Mouse (Mus musculus) MEL (cell line): ENCODE measurements around the gene Ubiad1. TPM values are rescaled to one million over a fixed set of nuclear protein-coding genes. Genes with fewer than 3 reads are reported as not detected.

Source experiments
- DNase-seq: peaks from one replicate; pipeline ENCODE4 v3.0.0; 2011; ENCODE audit warnings: low read depth, low spot score
- H3K27ac ChIP-seq: 2 replicates; pipeline ENCODE4 v1.5.1; 2012; ENCODE audit warnings: low read depth, mild to moderate bottlenecking, control low read depth, low read length, moderate library complexity; ENCODE audit not compliant: control insufficient read depth
- H3K27me3 ChIP-seq, 2 experiments: fragments of 150-350 bp in 1 of 2; sonication (generic) in 1 of 2; 2 replicates each; pipeline ENCODE4 v1.6.1; 2012; ENCODE audit warnings: low read length in 2 of 2, mild to moderate bottlenecking in 2 of 2, improper control_type of control experiment in 1 of 2, moderate library complexity in 1 of 2; ENCODE audit not compliant: insufficient read depth in 2 of 2, control insufficient read depth in 1 of 2
- H3K36me3 ChIP-seq, 2 experiments: 2 replicates each; pipeline ENCODE4 v1.6.1; 2012 to 2014; ENCODE audit warnings: low read length in 2 of 2, improper control_type of control experiment in 1 of 2, inconsistent platforms in 1 of 2, mild to moderate bottlenecking in 1 of 2; ENCODE audit not compliant: insufficient read depth in 2 of 2, control insufficient read depth in 1 of 2
- H3K4me1 ChIP-seq, 2 experiments: fragments of 150-350 bp in 1 of 2; sonication (generic) in 1 of 2; 2 replicates each; pipeline ENCODE4 v1.6.1; 2012; ENCODE audit warnings: low read length in 2 of 2, improper control_type of control experiment in 1 of 2, mild to moderate bottlenecking in 1 of 2; ENCODE audit not compliant: insufficient read depth in 2 of 2, control insufficient read depth in 1 of 2
- H3K4me3 ChIP-seq, 2 experiments: fragments of 150-350 bp in 1 of 2; sonication (generic) in 1 of 2; 2 replicates each; pipeline ENCODE4 v1.5.1; 2012; ENCODE audit warnings: low read depth in 2 of 2, low read length in 2 of 2, mild to moderate bottlenecking in 2 of 2, moderate library complexity in 2 of 2, control low read depth in 1 of 2, improper control_type of control experiment in 1 of 2; ENCODE audit not compliant: control insufficient read depth in 1 of 2, insufficient read depth in 1 of 2
- H3K79me2 ChIP-seq: 2 replicates; pipeline ENCODE4 v1.6.1; 2012; ENCODE audit warnings: mild to moderate bottlenecking, low read length, moderate library complexity; ENCODE audit not compliant: control insufficient read depth, poor library complexity, insufficient read depth
- H3K9ac ChIP-seq: 2 replicates; pipeline ENCODE4 v1.6.1; 2012; ENCODE audit warnings: low read depth, mild to moderate bottlenecking, control low read depth, low read length, moderate library complexity; ENCODE audit not compliant: control insufficient read depth, poor library complexity, severe bottlenecking
- H3K9me3 ChIP-seq: fragments of 150-350 bp; sonication (generic); replicated peaks from 2 replicates; pipeline ENCODE4 v1.6.1; 2012; ENCODE audit warnings: mild to moderate bottlenecking, low read length, improper control_type of control experiment, moderate library complexity; ENCODE audit not compliant: insufficient read depth
- CHD2 ChIP-seq: IDR thresholded peaks from 2 replicates; pipeline ENCODE4 v1.6.1; 2011; ENCODE audit warnings: low read length, improper control_type of control experiment
- ELF1 ChIP-seq: IDR thresholded peaks from 2 replicates; pipeline ENCODE4 v1.6.1; 2014; ENCODE audit warnings: low read depth, mild to moderate bottlenecking, inconsistent platforms, low read length, improper control_type of control experiment, moderate library complexity
- EP300 ChIP-seq, 2 experiments: IDR thresholded peaks; 2 replicates each; pipeline ENCODE4 v1.6.1; 2011; ENCODE audit warnings: improper control_type of control experiment in 2 of 2, low read length in 2 of 2, low read depth in 1 of 2, mild to moderate bottlenecking in 1 of 2
- GATA1 ChIP-seq: IDR thresholded peaks from 2 replicates; pipeline ENCODE4 v1.6.1; 2011; ENCODE audit warnings: low read depth, low read length, improper control_type of control experiment
- HCFC1 ChIP-seq: IDR thresholded peaks from 2 replicates; pipeline ENCODE4 v1.6.1; 2012; ENCODE audit warnings: low read depth, mild to moderate bottlenecking, inconsistent platforms, low read length, improper control_type of control experiment, moderate library complexity
- KAT2A ChIP-seq: conservative IDR thresholded peaks from 2 replicates; pipeline ENCODE4 v1.6.1; 2012; ENCODE audit warnings: low read depth, low read length, improper control_type of control experiment, inconsistent platforms
- MAFK ChIP-seq: IDR thresholded peaks from 2 replicates; pipeline ENCODE4 v1.6.1; 2011; ENCODE audit warnings: low read depth, mild to moderate bottlenecking, low read length, improper control_type of control experiment, borderline replicate concordance
- MAX ChIP-seq: IDR thresholded peaks from 2 replicates; pipeline ENCODE4 v1.6.1; 2011; ENCODE audit warnings: low read length, improper control_type of control experiment
- MAZ ChIP-seq: IDR thresholded peaks from 2 replicates; pipeline ENCODE4 v1.6.1; 2012; ENCODE audit warnings: low read depth, mild to moderate bottlenecking, inconsistent platforms, low read length, improper control_type of control experiment
- MXI1 ChIP-seq: IDR thresholded peaks from 2 replicates; pipeline ENCODE4 v1.6.1; 2011; ENCODE audit warnings: mild to moderate bottlenecking, low read depth, low read length, improper control_type of control experiment
- MYC ChIP-seq: IDR thresholded peaks from 2 replicates; pipeline ENCODE4 v1.6.1; 2011; ENCODE audit warnings: low read depth, mild to moderate bottlenecking, low read length, improper control_type of control experiment, moderate library complexity
- NELFE ChIP-seq: IDR thresholded peaks from 2 replicates; pipeline ENCODE4 v1.6.1; 2011; ENCODE audit warnings: low read depth, low read length, improper control_type of control experiment
- POLR2A ChIP-seq, 2 experiments: IDR thresholded peaks; 2 replicates each; pipeline ENCODE4 v1.6.1; 2011 to 2012; ENCODE audit warnings: low read length in 2 of 2, mild to moderate bottlenecking in 2 of 2, control low read depth in 1 of 2, improper control_type of control experiment in 1 of 2, low read depth in 1 of 2, moderate library complexity in 1 of 2; ENCODE audit not compliant: control insufficient read depth in 1 of 2, insufficient read depth in 1 of 2, poor library complexity in 1 of 2
- POLR2AphosphoS2 ChIP-seq: IDR thresholded peaks from 2 replicates; pipeline ENCODE4 v1.6.1; 2011; ENCODE audit warnings: low read length, improper control_type of control experiment
- RCOR1 ChIP-seq: IDR thresholded peaks from 2 replicates; pipeline ENCODE4 v1.6.1; 2012; ENCODE audit warnings: low read depth, mild to moderate bottlenecking, inconsistent platforms, low read length, improper control_type of control experiment
- SIN3A ChIP-seq: IDR thresholded peaks from 2 replicates; pipeline ENCODE4 v1.6.1; 2012; ENCODE audit warnings: low read length, improper control_type of control experiment, inconsistent platforms
- SMC3 ChIP-seq: IDR thresholded peaks from 2 replicates; pipeline ENCODE4 v1.6.1; 2011; ENCODE audit warnings: low read depth, low read length, improper control_type of control experiment
- TAL1 ChIP-seq: IDR thresholded peaks from 2 replicates; pipeline ENCODE4 v1.6.1; 2012; ENCODE audit warnings: mild to moderate bottlenecking, inconsistent platforms, low read length, moderate library complexity, mixed read lengths
- TBP ChIP-seq: IDR thresholded peaks from 2 replicates; pipeline ENCODE4 v1.8.0; 2011; ENCODE audit warnings: low read depth, low read length, improper control_type of control experiment
- USF2 ChIP-seq, 2 experiments: IDR thresholded peaks; 2 replicates each; pipeline ENCODE4 v1.6.1; 2011 to 2012; ENCODE audit warnings: improper control_type of control experiment in 2 of 2, low read length in 2 of 2, borderline replicate concordance in 1 of 2, inconsistent platforms in 1 of 2, low read depth in 1 of 2, mild to moderate bottlenecking in 1 of 2; ENCODE audit not compliant: insufficient read depth in 1 of 2
- ZC3H11A ChIP-seq: IDR thresholded peaks from 2 replicates; pipeline ENCODE4 v1.6.1; 2012; ENCODE audit warnings: low read depth, mild to moderate bottlenecking, inconsistent platforms, low read length, improper control_type of control experiment
- ZKSCAN1 ChIP-seq: IDR thresholded peaks from 2 replicates; pipeline ENCODE4 v1.6.1; 2012; ENCODE audit warnings: low read depth, mild to moderate bottlenecking, inconsistent platforms, low read length, improper control_type of control experiment, moderate library complexity
- ZMIZ1 ChIP-seq: IDR thresholded peaks from 2 replicates; pipeline ENCODE4 v1.6.1; 2012; ENCODE audit warnings: low read depth, mild to moderate bottlenecking, inconsistent platforms, low read length, improper control_type of control experiment, moderate library complexity
- ZNF384 ChIP-seq: IDR thresholded peaks from 2 replicates; pipeline ENCODE4 v1.6.1; 2012; ENCODE audit warnings: low read depth, mild to moderate bottlenecking, inconsistent platforms, low read length, improper control_type of control experiment
- polyA plus RNA-seq, 2 experiments: library from polyadenylated mRNA; stranded (reverse) in 1 of 2; unstranded in 1 of 2; fragments of >175 nt in 1 of 2; fragments of >200 nt in 1 of 2; gene quantifications; 2 replicates each; pipeline versions ENCODE4 v1.2.1 to v1.2.4; 2012; ENCODE audit warnings: low replicate concordance in 2 of 2, low read depth in 1 of 2; ENCODE audit not compliant: insufficient read length in 2 of 2, insufficient read depth in 1 of 2, missing spikeins in 1 of 2
- total RNA-seq: library from RNA; depleted of rRNA; stranded (reverse); fragments of 300-350 nt; gene quantifications from 2 replicates; pipeline ENCODE4 v1.2.3, GENCODE M21; 2012

Ubiad1 gene
- total and polyA plus RNA-seq, 3 experiments, result 19.4 to 24.3 TPM; not detected in 1

- Histone ChIP-seq H3K79me2 (no peaks in the 10 kb centered on the region; the same call in 1 of the 2 replicates), H3K4me3 (no peak overlapping the region), H3K36me3 (peaks cover 0 to 2% of the 10 kb centered on the region in 2 experiments; a peak in 1 of 4 replicates), H3K27ac (no peak overlapping the region), H3K27me3 (no peaks in the 10 kb centered on the region), H3K9me3 (no peaks in the 10 kb centered on the region), H3K9ac (no peak overlapping the region), H3K4me1 (no peaks in the 10 kb centered on the region; a peak in 1 of 4 replicates)
- no peak for DNase-seq
- TF ChIP-seq POLR2A (IDR thresholded peaks at IDR 0.05; ENCODE audit: control insufficient read depth in 1 of 2, insufficient read depth in 1 of 2, low read depth in 1 of 2, low read length in 2 of 2, poor library complexity in 1 of 2), result no peak
- no peak for TF ChIP-seq USF2 (IDR thresholded peaks at IDR 0.05; ENCODE audit: borderline replicate concordance in 1 of 2, insufficient read depth in 1 of 2, low read depth in 1 of 2, low read length in 2 of 2)
- no peak for TF ChIP-seq NELFE
- no peak for TF ChIP-seq MAX
- TF ChIP-seq ZC3H11A, result no peak
- TF ChIP-seq GATA1, result no peak
- no peak for TF ChIP-seq POLR2AphosphoS2
- TF ChIP-seq TBP, result no peak
- no peak for TF ChIP-seq ZNF384
Measured at GRCm38 (mm10) chr4:148434554-148434953, 10.0 kb downstream of the Ubiad1 start.

- TF ChIP-seq TAL1, result peak; percentile 39; the same call in 1 of the 2 replicates
- TF ChIP-seq MAZ, result no peak
- TF ChIP-seq CHD2, result no peak
- Histone ChIP-seq H3K9ac (no peak overlapping the region), H3K4me1 (peaks cover 0 to 4% of the 10 kb centered on the region in 2 experiments; a peak in 2 of 4 replicates), H3K27ac (no peak overlapping the region), H3K9me3 (no peaks in the 10 kb centered on the region), H3K36me3 (peaks cover 0 to 2% of the 10 kb centered on the region in 2 experiments; a peak in 2 of 4 replicates), H3K4me3 (no peak overlapping the region), H3K79me2 (no peaks in the 10 kb centered on the region; the same call in 1 of the 2 replicates), H3K27me3 (no peaks in the 10 kb centered on the region)
- peak; percentile 64 for DNase-seq
Measured at GRCm38 (mm10) chr4:148433813-148434212, 10.8 kb downstream of the Ubiad1 start.

GRCm38 (mm10) chr4:148433336-148433735 is 11.2 kb downstream of the Ubiad1 start:
- H3K27ac ChIP-seq, result no peak overlapping the region
- no peak for DNase-seq
- H3K36me3 ChIP-seq, result peaks cover 2% of the 10 kb centered on the region in 2 experiments; a peak in 2 of 4 replicates
- H3K4me3 ChIP-seq, result no peak overlapping the region
- TF ChIP-seq MAX, result no peak
- no peak for TF ChIP-seq MXI1
- TF ChIP-seq HCFC1, result no peak
- no peak for TF ChIP-seq RCOR1
- no peak for TF ChIP-seq TAL1
- no peak for TF ChIP-seq SIN3A
- TF ChIP-seq POLR2AphosphoS2, result no peak
- TF ChIP-seq ZNF384, result no peak
- TF ChIP-seq MAFK, result no peak
- no peak for TF ChIP-seq ZKSCAN1
- TF ChIP-seq SMC3, result no peak
- no peak for TF ChIP-seq MYC
- no peak for TF ChIP-seq EP300 (IDR thresholded peaks at IDR 0.05; ENCODE audit: low read depth in 1 of 2, low read length in 2 of 2)
- TF ChIP-seq TBP, result no peak
- TF ChIP-seq ZMIZ1, result no peak
- TF ChIP-seq ELF1, result no peak
- TF ChIP-seq KAT2A, result no peak
- TF ChIP-seq CHD2, result no peak
- H3K4me1 ChIP-seq, result peaks cover 0 to 6% of the 10 kb centered on the region in 2 experiments; a peak in 2 of 4 replicates
- H3K27me3 ChIP-seq, result no peaks in the 10 kb centered on the region
- H3K79me2 ChIP-seq, result no peaks in the 10 kb centered on the region; the same call in 1 of the 2 replicates
- H3K9me3 ChIP-seq, result no peaks in the 10 kb centered on the region
- H3K9ac ChIP-seq, result no peak overlapping the region
